Mouse (Mus musculus) B cell, adult 67 days (primary cell): Measurements from ENCODE around the gene Adss. TPM values are rescaled to one million over a fixed set of nuclear protein-coding genes. Genes with fewer than 3 reads are reported as not detected.

ENCODE experiments used
- total RNA-seq, 2 experiments: library from RNA; stranded (reverse); gene quantifications; 4 replicates each; pipeline ENCODE4 v1.2.4; 2023

Adss gene
- total RNA-seq: 10 to 100 TPM; 55.4 to 61.1 TPM

DNA sequence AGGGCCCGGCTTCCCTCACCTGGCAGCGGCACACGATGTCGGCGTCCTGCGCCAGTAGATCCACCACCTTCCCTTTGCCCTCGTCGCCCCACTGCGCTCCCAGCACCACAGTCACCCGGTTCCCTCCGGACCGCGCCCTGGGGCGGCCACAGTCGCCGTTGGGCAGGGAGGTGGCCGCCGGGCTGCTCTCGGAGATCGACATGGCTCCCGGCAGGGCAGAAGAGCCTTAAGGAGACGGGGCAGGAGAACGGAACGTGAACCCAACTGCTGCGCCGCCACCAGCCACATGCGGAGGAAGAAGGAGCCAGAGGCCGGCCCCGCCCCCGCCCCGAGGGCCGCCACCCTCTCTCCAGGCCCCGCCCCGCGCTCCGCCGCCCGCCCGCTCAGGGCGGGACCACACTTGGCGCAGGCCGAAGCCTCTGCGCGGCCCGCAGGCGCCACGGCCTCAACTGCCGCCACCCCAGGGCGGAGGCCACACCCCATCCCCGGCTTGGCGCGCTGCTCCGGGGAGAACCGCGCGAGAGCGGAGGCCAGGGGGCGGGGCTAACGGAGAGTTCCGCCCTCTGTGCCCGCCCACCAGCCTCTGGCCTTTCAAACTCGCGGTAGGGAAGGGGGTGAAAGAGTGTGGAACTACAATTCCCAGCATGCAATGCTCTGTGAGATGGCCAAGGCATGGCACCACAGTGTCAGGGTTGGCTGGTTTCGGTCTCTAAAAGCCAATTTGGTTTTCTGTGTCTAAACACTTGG is at the start of gene Adss:
TSS of gene Adss (minus strand) at position 319 of the 747 bp plus-strand sequence.

GRCm38 (mm10) chr1:177729043-177730024 is 67.0 kb downstream of the Adss start, which contains the start of gene 1700016C15Rik:
Gene 1700016C15Rik, plus strand, starts transcription at chr1:177729814.

Other genes starting within 250 kb of the Adss start
- gene 1700016C15Rik, start 66.7 kb downstream of the Adss start, total RNA-seq: not detected
- gene Catspere2, start 186.9 kb upstream of the Adss start, total RNA-seq: under 1 TPM; 0.17 to 0.21 TPM